Mouse (Mus musculus): ENCODE measurements around the gene Arfgef2. TPM values are rescaled to one million over a fixed set of nuclear protein-coding genes. Genes with fewer than 3 reads are reported as not detected.

Gene Arfgef2
- total and polyA plus RNA-seq, 2 experiments from 2014 or later = 3.4 to 27.8 TPM

DNA sequence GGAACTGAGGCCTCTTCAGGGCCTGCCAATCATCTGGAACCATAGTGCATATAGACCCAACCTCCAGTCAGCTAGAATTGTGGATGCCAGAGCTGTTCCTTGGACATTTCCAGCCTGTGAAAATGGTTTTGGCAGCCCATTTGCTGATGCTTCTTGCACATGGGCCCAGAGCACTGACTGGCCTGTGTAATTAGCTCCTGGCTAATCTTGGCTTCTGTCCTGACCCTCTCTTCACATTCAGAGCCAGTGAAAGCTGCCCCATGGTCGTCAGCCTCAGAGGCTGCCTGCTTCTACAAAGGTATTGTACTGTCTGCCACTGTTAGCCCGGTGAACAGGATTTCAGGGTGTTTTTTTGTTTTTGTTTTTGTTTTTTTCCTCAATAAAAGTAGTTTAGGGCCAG lies 17.5 kb downstream of the Arfgef2 start:
- ATAC-seq (ENCODE audit: low FRiP score) = no peak
- peak; percentile 60 for DNase-seq (ENCODE audit: low spot score)
- Histone ChIP-seq H3K27me3 (ENCODE audit: insufficient read depth, low read length) (no peaks in the 10 kb centered on the region), H3K4me3 (ENCODE audit: low read depth, low read length) (no peak overlapping the region), H3K4me2 (ENCODE audit: low read depth, low read length, poor library complexity, severe bottlenecking) (no peak overlapping the region), H3K9me3 (ENCODE audit: low read length) (no peaks in the 10 kb centered on the region), H3K36me3 (ENCODE audit: insufficient read depth, low read length) (peaks cover 5% of the 10 kb centered on the region; the same call in 1 of the 2 replicates), H3K27ac (ENCODE audit: low read depth, low read length) (no peak overlapping the region), H3K9ac (replicated peaks; ENCODE audit: low read length, poor library complexity, severe bottlenecking) (no peak overlapping the region), H3K4me1 (ENCODE audit: insufficient read depth, low read length) (no peaks in the 10 kb centered on the region)
- WGBS = 51% methylated on average over 2 of the region's 2 CpGs
- TF ChIP-seq CTCF (IDR thresholded peaks at IDR 0.05) = no peak

DNA sequence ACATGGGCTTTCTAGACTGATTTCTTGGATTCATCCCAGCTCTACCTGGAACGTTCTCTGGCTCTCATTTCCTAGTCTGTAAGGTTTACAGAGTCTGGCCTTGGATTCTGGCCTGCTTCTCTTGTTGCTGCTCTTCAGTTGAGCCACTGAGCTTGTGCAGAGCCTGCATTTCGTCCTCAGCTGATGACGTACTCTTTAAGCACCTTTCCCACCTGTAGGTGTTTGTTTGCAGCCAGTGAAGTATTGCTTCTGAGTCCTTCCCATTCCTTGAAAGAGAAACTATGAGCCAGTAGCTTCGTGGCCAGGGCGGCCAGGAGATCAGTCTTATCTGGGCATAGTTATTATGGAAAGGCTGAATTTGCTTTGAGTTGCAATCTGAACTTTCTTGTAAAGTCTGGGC lies 19.0 kb downstream of the Arfgef2 start:
- no peak for ATAC-seq (ENCODE audit: low FRiP score)
- Histone ChIP-seq H3K4me2 (ENCODE audit: low read depth, low read length, poor library complexity, severe bottlenecking) (no peak overlapping the region), H3K36me3 (ENCODE audit: insufficient read depth, low read length) (peaks cover 6% of the 10 kb centered on the region), H3K9ac (replicated peaks; ENCODE audit: low read length, poor library complexity, severe bottlenecking) (no peak overlapping the region), H3K4me3 (ENCODE audit: low read depth, low read length) (no peak overlapping the region), H3K4me1 (ENCODE audit: insufficient read depth, low read length) (no peaks in the 10 kb centered on the region), H3K9me3 (ENCODE audit: low read length) (no peaks in the 10 kb centered on the region), H3K27me3 (ENCODE audit: insufficient read depth, low read length) (no peaks in the 10 kb centered on the region), H3K27ac (ENCODE audit: low read depth, low read length) (no peak overlapping the region)
- TF ChIP-seq CTCF (IDR thresholded peaks at IDR 0.05) = no peak
- 92% methylated on average over 5 of the region's 5 CpGs for WGBS
- no peak for DNase-seq (ENCODE audit: low spot score)

DNA sequence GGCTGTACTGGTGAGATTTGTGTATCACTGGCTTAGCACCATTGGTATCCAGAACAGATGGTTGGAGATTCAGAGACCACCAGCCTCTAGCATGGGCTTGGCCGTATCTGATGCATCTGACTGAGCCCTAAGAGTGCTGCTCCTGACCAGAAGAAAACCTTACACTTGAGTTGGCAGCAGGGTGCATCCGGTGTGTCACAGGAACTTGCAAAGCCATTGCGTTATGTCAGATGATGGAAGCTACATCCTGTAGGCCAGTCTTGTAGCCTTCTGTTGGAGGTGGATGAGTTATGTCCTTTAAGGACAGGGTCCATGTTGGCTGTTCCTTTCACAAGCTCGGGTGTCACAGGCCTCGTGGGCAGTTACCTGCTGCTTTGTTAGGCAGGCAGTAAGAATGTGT lies 19.6 kb downstream of the Arfgef2 start:
- H3K4me2 ChIP-seq (ENCODE audit: low read depth, low read length, poor library complexity, severe bottlenecking) = no peak overlapping the region
- WGBS = 95% methylated on average over 5 of the region's 5 CpGs
- H3K27me3 ChIP-seq (ENCODE audit: insufficient read depth, low read length) = no peaks in the 10 kb centered on the region
- no peak overlapping the region for H3K27ac ChIP-seq (ENCODE audit: low read depth, low read length)
- no peak for DNase-seq (ENCODE audit: low spot score)
- ATAC-seq (ENCODE audit: low FRiP score) = no peak
- H3K36me3 ChIP-seq (ENCODE audit: insufficient read depth, low read length) = peaks cover 10% of the 10 kb centered on the region
- H3K9ac ChIP-seq (replicated peaks; ENCODE audit: low read length, poor library complexity, severe bottlenecking) = no peak overlapping the region
- no peaks in the 10 kb centered on the region for H3K4me1 ChIP-seq (ENCODE audit: insufficient read depth, low read length)
- no peak overlapping the region for H3K4me3 ChIP-seq (ENCODE audit: low read depth, low read length)
- no peak for TF ChIP-seq CTCF (IDR thresholded peaks at IDR 0.05)
- H3K9me3 ChIP-seq (ENCODE audit: low read length) = no peaks in the 10 kb centered on the region

DNA sequence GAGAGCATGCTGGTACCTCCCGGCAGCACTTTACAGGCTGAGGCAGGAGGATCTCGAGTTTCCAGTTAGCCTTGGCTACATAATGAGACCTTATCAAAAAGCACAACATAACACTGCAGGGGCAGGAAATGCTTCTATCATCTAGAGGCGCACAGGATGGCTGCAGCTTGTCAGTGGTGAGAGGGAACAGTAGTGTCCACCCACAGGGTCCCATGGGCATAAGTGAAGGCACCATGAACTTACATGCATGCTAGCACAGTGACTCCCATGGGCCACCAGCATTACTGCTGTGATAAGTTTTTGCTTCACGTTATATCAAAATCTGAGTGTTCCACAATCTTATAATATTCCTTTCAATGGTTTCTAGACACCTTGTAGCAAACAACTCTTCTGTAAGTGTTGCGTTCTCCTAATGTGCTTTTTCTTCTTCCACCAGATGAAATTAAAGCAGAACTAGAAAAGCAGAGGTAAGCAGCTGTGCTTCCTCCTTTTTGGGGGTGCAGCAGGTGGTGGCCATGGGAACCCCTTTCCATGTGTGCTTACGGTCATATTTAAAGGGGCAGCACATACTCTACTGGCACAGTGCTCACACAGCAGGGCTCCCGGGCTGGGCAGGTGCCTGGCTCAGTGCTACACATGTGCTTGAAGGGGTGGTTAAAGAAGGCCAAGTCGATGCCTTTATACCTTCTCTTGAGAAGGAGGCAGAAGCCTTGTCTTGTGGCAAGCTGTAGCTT lies 21.3 kb downstream of the Arfgef2 start:
- WGBS = 85% methylated on average over 8 of the region's 8 CpGs
- H3K9ac ChIP-seq (replicated peaks; ENCODE audit: low read length, poor library complexity, severe bottlenecking) = no peak overlapping the region
- no peak for DNase-seq (ENCODE audit: low spot score)
- no peaks in the 10 kb centered on the region for H3K27me3 ChIP-seq (ENCODE audit: insufficient read depth, low read length)
- no peak overlapping the region for H3K4me2 ChIP-seq (ENCODE audit: low read depth, low read length, poor library complexity, severe bottlenecking)
- ATAC-seq (ENCODE audit: low FRiP score) = no peak
- no peaks in the 10 kb centered on the region for H3K9me3 ChIP-seq (ENCODE audit: low read length)
- H3K36me3 ChIP-seq (ENCODE audit: insufficient read depth, low read length) = peaks cover 10% of the 10 kb centered on the region
- no peak overlapping the region for H3K4me3 ChIP-seq (ENCODE audit: low read depth, low read length)
- no peak for TF ChIP-seq CTCF (IDR thresholded peaks at IDR 0.05)
- H3K27ac ChIP-seq (ENCODE audit: low read depth, low read length) = no peak overlapping the region
- H3K4me1 ChIP-seq (ENCODE audit: insufficient read depth, low read length) = no peaks in the 10 kb centered on the region

DNA sequence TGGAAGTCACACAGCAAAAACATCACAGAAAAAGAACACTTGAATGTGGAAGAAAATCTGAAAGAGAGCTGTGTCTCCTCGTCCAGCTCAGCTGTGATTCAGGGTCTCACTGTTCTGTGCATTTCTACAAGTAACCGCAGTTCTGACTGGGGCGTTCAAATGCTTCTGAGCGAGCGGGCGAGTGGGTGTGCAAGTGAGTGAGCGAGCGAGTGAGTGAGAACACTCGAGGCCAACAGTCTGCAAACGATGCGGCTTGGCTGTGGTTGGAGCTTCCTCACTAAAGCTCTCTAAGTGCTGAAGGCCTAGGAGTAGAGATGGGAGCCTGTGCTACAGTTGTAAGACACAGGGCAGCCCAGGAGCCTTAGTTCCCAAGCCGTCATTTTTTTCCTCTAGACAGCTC lies 22.9 kb downstream of the Arfgef2 start:
- WGBS = 92% methylated on average over 12 of the region's 12 CpGs
- no peak overlapping the region for H3K4me2 ChIP-seq (ENCODE audit: low read depth, low read length, poor library complexity, severe bottlenecking)

DNA sequence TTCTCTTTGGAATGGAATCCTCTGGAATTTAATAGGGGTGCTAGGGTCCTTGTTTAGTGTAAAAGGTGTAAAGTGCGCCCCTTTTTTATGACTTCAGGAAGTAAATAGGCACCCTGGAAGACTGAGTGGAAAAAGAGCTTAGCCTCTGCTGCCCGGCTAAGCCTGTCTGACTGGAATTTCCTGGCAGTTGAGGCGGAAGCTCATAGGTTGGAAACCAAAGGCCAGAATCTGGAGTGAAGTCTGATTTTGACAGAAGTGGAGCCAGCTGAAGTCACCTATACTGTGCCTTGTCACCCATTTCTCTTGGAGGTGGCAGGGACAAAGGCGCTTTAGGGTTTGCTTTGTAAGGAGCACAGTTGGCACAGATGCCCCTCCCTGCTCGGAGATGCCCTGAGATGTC lies 25.0 kb downstream of the Arfgef2 start:
- Histone ChIP-seq H3K36me3 (ENCODE audit: insufficient read depth, low read length) (peaks cover 17% of the 10 kb centered on the region), H3K4me2 (ENCODE audit: low read depth, low read length, poor library complexity, severe bottlenecking) (no peak overlapping the region), H3K9ac (replicated peaks; ENCODE audit: low read length, poor library complexity, severe bottlenecking) (no peak overlapping the region), H3K4me1 (ENCODE audit: insufficient read depth, low read length) (no peaks in the 10 kb centered on the region), H3K27me3 (ENCODE audit: insufficient read depth, low read length) (no peaks in the 10 kb centered on the region), H3K4me3 (ENCODE audit: low read depth, low read length) (no peak overlapping the region), H3K9me3 (ENCODE audit: low read length) (no peaks in the 10 kb centered on the region), H3K27ac (ENCODE audit: low read depth, low read length) (no peak overlapping the region)
- WGBS = 87% methylated on average over 5 of the region's 5 CpGs
- DNase-seq (ENCODE audit: low spot score) (no peak), ATAC-seq (ENCODE audit: low FRiP score) (no peak)
- no peak for TF ChIP-seq CTCF (IDR thresholded peaks at IDR 0.05)

More for the DNA sequence above, 22.9 kb downstream of the Arfgef2 start:
- Histone ChIP-seq H3K4me3 (ENCODE audit: low read depth, low read length) (no peak overlapping the region), H3K27ac (ENCODE audit: low read depth, low read length) (no peak overlapping the region), H3K27me3 (ENCODE audit: insufficient read depth, low read length) (no peaks in the 10 kb centered on the region), H3K4me1 (ENCODE audit: insufficient read depth, low read length) (no peaks in the 10 kb centered on the region), H3K9ac (replicated peaks; ENCODE audit: low read length, poor library complexity, severe bottlenecking) (no peak overlapping the region), H3K36me3 (ENCODE audit: insufficient read depth, low read length) (peaks cover 10% of the 10 kb centered on the region), H3K9me3 (ENCODE audit: low read length) (no peaks in the 10 kb centered on the region)
- DNase-seq (ENCODE audit: low spot score) = no peak
- no peak for TF ChIP-seq CTCF (IDR thresholded peaks at IDR 0.05)
- no peak for ATAC-seq (ENCODE audit: low FRiP score)

All from midbrain, postnatal 0 days (tissue).